In the genomic region with DNA sequence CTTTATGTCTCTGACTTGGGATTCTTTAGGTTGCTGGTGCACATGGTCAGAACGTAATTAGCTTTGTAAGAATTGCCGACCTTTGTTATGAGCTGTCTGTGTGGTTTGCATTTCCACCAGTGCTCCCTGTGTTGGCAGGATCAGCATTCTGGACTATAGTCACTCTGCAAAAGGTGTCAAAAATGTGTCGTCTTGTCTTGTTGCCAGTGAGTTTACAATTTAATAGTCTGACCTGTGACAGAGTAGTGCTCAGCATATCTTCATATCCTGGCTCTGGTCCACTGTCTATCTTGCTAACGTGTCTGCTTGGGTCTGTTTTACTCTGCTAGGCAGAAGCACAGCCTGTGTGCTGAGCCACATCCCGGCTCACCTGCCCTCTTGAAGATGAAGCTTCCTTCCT, we compare ENCODE assay signal across 21 mouse cellular contexts.
DNase-seq lines count a peak whose midpoint lies in the region; ATAC-seq and TF ChIP-seq lines count a peak whose summit lies in the region.
"Had no signal": no experiment of that assay in that cellular context is flagged by ENCODE, and none has a peak within 500 bp of the region (broad histone marks: within the 10 kb centered on the region; RNA-seq: fewer than 3 reads in every experiment).

No protein-coding gene starts in this region.

- H3K27me3 ChIP-seq in heart, embryonic 13.5 days (replicated peaks) = no peaks in the 10 kb centered on the region
- H3K27me3 ChIP-seq in heart, postnatal 0 days (ENCODE audit: control insufficient read depth, insufficient read depth, low read length) = no peaks in the 10 kb centered on the region
- H3K27me3 ChIP-seq: CH12.LX; forebrain, embryonic 13.5 days; hindbrain, embryonic 12.5 days; Patski had no signal

- WGBS in heart, embryonic 13.5 days = 48% methylated on average over 5 of the region's 5 CpGs
- whole genome bisulfite sequencing in heart, postnatal 0 days = 30% methylated on average over 5 of the region's 5 CpGs

- ATAC-seq in heart, embryonic 13.5 days (ENCODE audit: extremely low read depth, insufficient number of reproducible peaks, low FRiP score, low TSS enrichment) = no peak
- peak; percentile 37 for ATAC-seq in heart, postnatal 0 days (ENCODE audit: insufficient read depth, low read depth)
- ATAC-seq: activated CD4-positive, CD25-positive, alpha-beta regulatory T cell, adult 4 months; forebrain, embryonic 13.5 days; forebrain, postnatal 0 days; hindbrain, embryonic 16.5 days; inflammation-experienced regulatory T-cells, adult 6 months; intestine, postnatal 0 days; Patski had no signal

- H3K9ac ChIP-seq in heart, embryonic 13.5 days = peak overlapping the region; percentile 16; the same call in 1 of the 2 replicates
- no peak overlapping the region for H3K9ac ChIP-seq in heart, postnatal 0 days (replicated peaks; ENCODE audit: low read depth, low read length)
- H3K9ac ChIP-seq: forebrain, embryonic 13.5 days; forebrain, postnatal 0 days; hindbrain, embryonic 12.5 days had no signal

- no peak for DNase-seq in gastrocnemius, adult 2 months
- no peak for DNase-seq in gastrocnemius, postnatal 25 days
- DNase-seq in heart, adult 8-10 months (ENCODE audit: low spot score) = no peak
- no peak for DNase-seq in heart, postnatal 0 days (ENCODE audit: low spot score)
- DNase-seq in heart, adult 9 months (ENCODE audit: low spot score in 2 of 2) = no peak
- DNase-seq in brain, adult 2 months (ENCODE audit: low read depth, low spot score) = peak; percentile 56
- DNase-seq: adrenal gland, adult 2 months; adrenal gland, postnatal 25 days; cerebellum, adult 9-11 months; forebrain, postnatal 0 days; heart, postnatal 4 days had no signal

- H3K4me2 ChIP-seq in heart, embryonic 13.5 days = no peak overlapping the region
- no peak overlapping the region for H3K4me2 ChIP-seq in heart, postnatal 0 days (ENCODE audit: low read depth, low read length)
- H3K4me2 ChIP-seq: forebrain, embryonic 13.5 days; hindbrain, embryonic 12.5 days had no signal

- peak overlapping the region; percentile 76 for H3K27ac ChIP-seq in gastrocnemius, adult 2 months
- H3K27ac ChIP-seq in heart, embryonic 13.5 days (replicated peaks) = peak overlapping the region; percentile 71
- peak overlapping the region; percentile 66; the same call in 1 of the 2 replicates for H3K27ac ChIP-seq in heart, postnatal 0 days (ENCODE audit: low read depth)
- H3K27ac ChIP-seq: embryonic facial prominence, embryonic 10.5 days; forebrain, embryonic 13.5 days; hindbrain, embryonic 12.5 days had no signal

- no peak for TF ChIP-seq EP300 in heart, postnatal 0 days (IDR thresholded peaks at IDR 0.05; ENCODE audit: low read depth)

- H3K9me3 ChIP-seq in heart, embryonic 13.5 days = no peaks in the 10 kb centered on the region
- H3K9me3 ChIP-seq in heart, postnatal 0 days (replicated peaks; ENCODE audit: control insufficient read depth, low read length) = no peaks in the 10 kb centered on the region
- H3K9me3 ChIP-seq: embryonic facial prominence, embryonic 10.5 days; forebrain, embryonic 13.5 days; hindbrain, embryonic 12.5 days had no signal

- H3K4me3 ChIP-seq in gastrocnemius, adult 2 months = no peak overlapping the region
- no peak overlapping the region for H3K4me3 ChIP-seq in heart, embryonic 13.5 days
- no peak overlapping the region for H3K4me3 ChIP-seq in heart, postnatal 0 days (ENCODE audit: low read depth, low read length)
- H3K4me3 ChIP-seq: embryonic facial prominence, embryonic 10.5 days; forebrain, embryonic 13.5 days; hindbrain, embryonic 12.5 days had no signal

- no peak for TF ChIP-seq CTCF in gastrocnemius, adult 2 months (IDR thresholded peaks at IDR 0.05)
- no peak for TF ChIP-seq CTCF in heart, postnatal 0 days (IDR thresholded peaks at IDR 0.05; ENCODE audit: low read depth)

- H3K36me3 ChIP-seq in heart, embryonic 13.5 days = peaks cover 3% of the 10 kb centered on the region
- H3K36me3 ChIP-seq in heart, postnatal 0 days (replicated peaks; ENCODE audit: control insufficient read depth, insufficient read depth, low read length) = peaks cover 7% of the 10 kb centered on the region; the same call in 1 of the 2 replicates

- H3K4me1 ChIP-seq in heart, embryonic 13.5 days = peaks cover 66% of the 10 kb centered on the region
- H3K4me1 ChIP-seq in heart, postnatal 0 days (ENCODE audit: control insufficient read depth, insufficient read depth) = peaks cover 37% of the 10 kb centered on the region
- H3K4me1 ChIP-seq: forebrain, embryonic 13.5 days; hindbrain, embryonic 12.5 days had no signal

- intact Hi-C loops in gastrocnemius, adult 2 months (cut with DNase I) = loop anchor here (5.0 kb wide), 1 partner anchor 129 kb away; a partner anchor contains a TSS
